Mouse (Mus musculus): ENCODE data around the gene Atrnl1. TPM values are rescaled to one million over a fixed set of nuclear protein-coding genes. Genes with fewer than 3 reads are reported as not detected.

The Atrnl1 gene
- polyA plus RNA-seq, 1 experiment from 2014 or later, result 27.9 TPM

DNA sequence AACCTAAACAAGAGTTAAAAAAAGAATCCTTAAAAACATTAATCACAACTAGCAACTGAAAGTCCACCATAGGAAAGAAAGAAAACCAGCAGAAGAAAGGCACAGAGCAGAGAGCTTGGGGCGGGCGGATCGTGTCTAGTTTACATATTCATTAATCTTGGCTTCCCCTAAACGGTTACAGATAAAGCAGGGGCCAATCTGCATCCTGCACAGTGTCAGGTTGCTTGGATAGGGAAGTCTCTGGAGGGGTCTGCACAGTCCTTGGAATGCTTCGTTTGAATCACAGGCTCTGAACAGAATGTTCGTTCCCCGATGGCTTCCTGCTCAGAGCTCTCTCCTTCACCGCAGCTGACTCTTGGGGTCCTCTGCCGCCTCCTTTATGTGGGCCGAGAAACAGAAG is 24.7 kb upstream of the Atrnl1 start:
- ATAC-seq, result no peak
- no peak for TF ChIP-seq CTCF (IDR thresholded peaks at IDR 0.05)
- CTCF ChIA-PET, result no interaction called here
- H3K27me3 ChIP-seq, result peaks cover 18% of the 10 kb centered on the region
- no peak for DNase-seq (ENCODE audit: low read depth, low spot score)
- POLR2A ChIA-PET, result no interaction called here
- in situ Hi-C loops (cut with MboI; ENCODE audit: low pct_unique_long_range_greater_than_20kb), result no loop called here

DNA sequence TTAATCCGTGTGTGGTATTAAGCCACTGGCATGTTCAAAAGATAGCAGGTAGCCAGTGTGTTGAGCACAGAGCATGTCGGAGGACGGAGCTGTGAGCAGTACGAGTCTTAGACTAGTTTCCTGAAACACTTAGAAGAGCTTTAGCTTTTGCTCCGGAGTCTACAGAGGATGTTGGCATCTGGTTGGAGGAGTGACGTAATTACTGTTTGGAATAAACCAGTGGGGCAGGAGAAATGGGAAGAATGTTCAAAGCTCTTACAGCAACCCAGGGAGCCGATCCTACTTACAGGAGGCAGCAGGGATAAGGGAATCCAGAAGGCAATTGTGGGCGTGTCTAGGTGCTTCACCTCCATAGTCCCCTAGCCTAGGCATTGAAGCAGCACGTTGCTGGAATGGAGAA is 21.3 kb upstream of the Atrnl1 start:
- no peak for TF ChIP-seq CTCF (IDR thresholded peaks at IDR 0.05)
- DNase-seq (ENCODE audit: low read depth, low spot score), result no peak
- H3K27me3 ChIP-seq, result peaks cover 24% of the 10 kb centered on the region
- in situ Hi-C loops (cut with MboI; ENCODE audit: low pct_unique_long_range_greater_than_20kb), result no loop called here
- no peak for ATAC-seq
- ChIA-PET POLR2A (interaction anchor here (0.7 kb wide), 1 partner anchor 175 kb away, joined by 4 read pairs; no protein-coding TSS in a partner anchor), CTCF (no interaction called here)

GRCm38 (mm10) chr19:57590895-57591294 is 19.9 kb upstream of the Atrnl1 start:
- no peak for DNase-seq (ENCODE audit: low read depth, low spot score)
- POLR2A ChIA-PET, result no interaction called here
- TF ChIP-seq CTCF (IDR thresholded peaks at IDR 0.05), result no peak
- CTCF ChIA-PET, result no interaction called here
- peaks cover 38% of the 10 kb centered on the region for H3K27me3 ChIP-seq
- ATAC-seq, result no peak
- in situ Hi-C loops (cut with MboI; ENCODE audit: low pct_unique_long_range_greater_than_20kb), result no loop called here

DNA sequence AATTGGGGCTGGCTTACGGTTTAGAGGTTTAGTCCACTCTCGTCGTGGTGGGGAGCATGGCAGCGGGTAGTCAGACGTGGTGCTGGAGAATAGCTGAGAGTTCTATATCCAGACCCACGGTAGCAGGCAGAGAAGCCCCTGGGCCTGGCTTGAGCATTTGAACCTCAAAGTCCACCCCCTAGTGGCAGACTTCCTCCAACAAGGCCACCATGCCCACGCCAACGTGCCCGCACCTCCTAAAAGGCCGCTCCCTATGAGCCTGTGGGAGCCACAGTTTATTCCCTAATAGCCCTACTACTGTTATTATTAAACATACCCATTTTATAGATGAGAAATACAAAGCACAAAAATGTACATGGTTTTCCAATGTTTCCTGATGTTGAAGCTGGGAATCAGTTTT is 19.2 kb upstream of the Atrnl1 start:
- in situ Hi-C loops (cut with MboI; ENCODE audit: low pct_unique_long_range_greater_than_20kb), result no loop called here
- TF ChIP-seq CTCF (IDR thresholded peaks at IDR 0.05), result no peak

GRCm38 (mm10) chr19:57592355-57592754 is 18.5 kb upstream of the Atrnl1 start:
- in situ Hi-C loops (cut with MboI; ENCODE audit: low pct_unique_long_range_greater_than_20kb), result no loop called here
- H3K27me3 ChIP-seq, result peaks cover 44% of the 10 kb centered on the region
- DNase-seq (ENCODE audit: low read depth, low spot score), result no peak
- ChIA-PET CTCF (no interaction called here), POLR2A (no interaction called here)
- TF ChIP-seq CTCF (IDR thresholded peaks at IDR 0.05), result no peak
- ATAC-seq, result no peak

More for the DNA sequence above, 19.2 kb upstream of the Atrnl1 start:
- ChIA-PET CTCF (no interaction called here), POLR2A (no interaction called here)
- H3K27me3 ChIP-seq, result peaks cover 44% of the 10 kb centered on the region
- ATAC-seq (no peak), DNase-seq (ENCODE audit: low read depth, low spot score) (no peak)

DNA sequence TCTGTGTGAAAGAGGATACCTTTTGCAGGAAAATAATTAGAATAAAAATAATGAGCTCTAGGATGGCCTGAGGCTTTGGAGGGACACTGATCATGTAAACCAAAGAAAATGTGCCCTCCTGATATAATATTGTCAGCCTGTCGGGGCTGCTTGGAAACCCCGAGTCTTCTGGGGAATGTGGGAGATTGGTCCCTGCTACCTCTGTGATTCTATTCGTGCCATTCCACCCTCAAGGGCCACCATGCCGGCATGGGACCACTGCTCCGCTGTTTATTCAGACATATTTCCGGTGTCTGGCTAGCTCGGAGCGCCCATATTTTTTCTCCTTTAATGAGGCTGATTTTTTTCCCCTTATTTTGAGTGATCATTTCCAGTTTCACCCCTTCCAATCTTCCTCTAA is 11.7 kb upstream of the Atrnl1 start:
- H3K27me3 ChIP-seq, result peaks cover 35% of the 10 kb centered on the region
- no peak for TF ChIP-seq CTCF (IDR thresholded peaks at IDR 0.05)
- in situ Hi-C loops (cut with MboI; ENCODE audit: low pct_unique_long_range_greater_than_20kb), result no loop called here
- DNase-seq (ENCODE audit: low read depth, low spot score) (no peak), ATAC-seq (no peak)
- POLR2A ChIA-PET, result interaction anchor here (2.4 kb wide), 1 partner anchor 10 kb away, joined by 10 read pairs; no protein-coding TSS in a partner anchor
- CTCF ChIA-PET, result interaction anchor here (1.0 kb wide), 1 partner anchor 9 kb away, joined by 4 read pairs; no protein-coding TSS in a partner anchor

GRCm38 (mm10) chr19:57600233-57600929 is 10.5 kb upstream of the Atrnl1 start:
- no peak for TF ChIP-seq CTCF (IDR thresholded peaks at IDR 0.05)
- peaks cover 22% of the 10 kb centered on the region for H3K27me3 ChIP-seq
- ATAC-seq, result no peak
- DNase-seq (ENCODE audit: low read depth, low spot score), result no peak
- CTCF ChIA-PET, result interaction anchor here (1.4 kb wide), 1 partner anchor 10 kb away, joined by 3 read pairs; no protein-coding TSS in a partner anchor
- in situ Hi-C loops (cut with MboI; ENCODE audit: low pct_unique_long_range_greater_than_20kb), result no loop called here
- POLR2A ChIA-PET, result interaction anchor here (0.6 to 1.1 kb wide), 2 partner anchors 9 to 232 kb away, joined by 3 read pairs; no protein-coding TSS in a partner anchor

DNA sequence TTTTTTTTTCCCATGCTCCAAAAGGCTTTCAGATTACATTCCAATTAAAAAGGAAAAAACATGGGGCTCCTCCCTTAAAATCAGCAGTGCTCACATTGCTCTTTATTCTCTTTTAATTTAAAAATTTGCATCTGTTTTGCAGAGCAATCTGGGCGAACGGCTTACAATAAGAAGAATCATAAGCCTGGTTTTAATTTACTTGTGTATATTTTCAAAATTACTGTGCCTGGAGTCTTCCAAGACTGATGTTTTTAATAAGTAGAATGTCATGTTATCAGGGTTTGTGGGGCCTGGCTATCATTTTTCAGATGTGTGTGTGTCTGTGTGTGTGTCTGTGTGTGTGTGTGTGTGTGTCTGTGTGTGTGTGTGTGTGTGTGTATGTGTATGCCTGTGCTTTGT is 9.9 kb upstream of the Atrnl1 start:
- ATAC-seq, result no peak
- ChIA-PET CTCF (interaction anchor here (1.4 kb wide), 1 partner anchor 9 kb away, joined by 3 read pairs; no protein-coding TSS in a partner anchor), POLR2A (interaction anchor here (0.6 to 1.1 kb wide), 2 partner anchors 9 to 233 kb away, joined by 3 read pairs; no protein-coding TSS in a partner anchor)
- no peak for TF ChIP-seq CTCF (IDR thresholded peaks at IDR 0.05)
- H3K27me3 ChIP-seq, result peaks cover 17% of the 10 kb centered on the region
- DNase-seq (ENCODE audit: low read depth, low spot score), result no peak
- in situ Hi-C loops (cut with MboI; ENCODE audit: low pct_unique_long_range_greater_than_20kb), result no loop called here

DNA sequence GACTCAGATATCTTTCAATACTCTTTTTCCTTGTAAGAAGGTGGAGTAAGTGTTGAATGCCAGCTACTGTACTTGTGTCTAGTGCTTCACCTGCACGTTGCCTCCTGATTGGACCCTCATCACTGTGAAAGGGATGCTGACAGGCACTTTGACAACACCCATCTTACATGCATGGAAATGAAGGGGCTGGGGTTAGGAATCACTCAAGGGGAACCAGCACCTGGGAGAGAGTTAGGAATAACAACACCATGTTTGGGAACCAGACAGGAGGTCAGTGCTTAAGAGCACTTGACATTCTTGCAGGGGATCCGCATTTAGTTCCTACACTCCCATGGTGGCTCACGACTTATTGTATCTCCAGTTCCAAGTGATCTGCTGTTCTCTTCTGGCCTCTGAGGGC is 7.2 kb upstream of the Atrnl1 start:
- no peak for TF ChIP-seq CTCF (IDR thresholded peaks at IDR 0.05)
- in situ Hi-C loops (cut with MboI; ENCODE audit: low pct_unique_long_range_greater_than_20kb), result no loop called here
- no peak for DNase-seq (ENCODE audit: low read depth, low spot score)

GRCm38 (mm10) chr19:57605941-57606340 is 4.9 kb upstream of the Atrnl1 start:
- DNase-seq (ENCODE audit: low read depth, low spot score) (no peak), ATAC-seq (no peak)
- H3K27me3 ChIP-seq, result no peaks in the 10 kb centered on the region
- in situ Hi-C loops (cut with MboI; ENCODE audit: low pct_unique_long_range_greater_than_20kb), result loop anchor here (5.0 kb wide), 1 partner anchor 54 kb away; no protein-coding TSS in a partner anchor
- ChIA-PET POLR2A (no interaction called here), CTCF (no interaction called here)
- TF ChIP-seq CTCF (IDR thresholded peaks at IDR 0.05), result no peak

More for the DNA sequence above, 7.2 kb upstream of the Atrnl1 start:
- ATAC-seq, result no peak
- no peaks in the 10 kb centered on the region for H3K27me3 ChIP-seq
- ChIA-PET CTCF (no interaction called here), POLR2A (no interaction called here)

GRCm38 (mm10) chr19:57606351-57606750 is 4.5 kb upstream of the Atrnl1 start:
- in situ Hi-C loops (cut with MboI; ENCODE audit: low pct_unique_long_range_greater_than_20kb), result loop anchor here (5.0 kb wide), 1 partner anchor 54 kb away; no protein-coding TSS in a partner anchor
- no peak for TF ChIP-seq CTCF (IDR thresholded peaks at IDR 0.05)
- ATAC-seq (no peak), DNase-seq (ENCODE audit: low read depth, low spot score) (no peak)
- no peaks in the 10 kb centered on the region for H3K27me3 ChIP-seq
- ChIA-PET POLR2A (no interaction called here), CTCF (interaction anchor here (1.3 kb wide), 1 partner anchor 18 kb away, joined by 4 read pairs; no protein-coding TSS in a partner anchor)

All from Patski (cell line).